Mouse (Mus musculus): ENCODE measurements at regions not wholly inside any gene's neighbourhood (a gene's known extent, or its start where the extent isn't known, plus 50 kb on each side); places are given as distances from the start of the nearest gene placed in this dataset.

DNA sequence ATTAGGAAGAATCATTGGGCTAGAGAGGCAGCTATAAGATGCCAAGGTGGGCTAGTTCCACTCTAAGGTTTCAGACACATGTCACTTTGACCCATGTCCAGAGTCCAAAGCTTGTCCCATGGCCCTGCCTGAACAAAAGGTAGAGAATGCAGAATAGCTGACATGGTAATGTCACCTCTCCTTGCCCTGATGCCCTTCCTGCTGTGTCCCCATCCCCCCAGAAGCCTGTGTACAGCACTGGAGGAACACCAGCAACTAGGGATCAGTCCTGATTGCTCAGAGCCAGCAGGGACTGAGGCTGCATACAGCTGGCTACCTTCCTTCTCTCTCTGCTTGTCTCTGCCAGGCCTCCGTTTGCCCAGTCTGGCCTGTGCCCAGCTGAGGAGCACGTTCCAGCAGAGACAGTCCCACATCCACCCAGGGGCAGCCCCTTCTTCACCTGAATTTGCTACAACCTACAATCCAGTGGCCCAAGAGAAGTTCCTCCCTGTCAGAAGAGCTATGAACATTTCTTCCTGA lies 61.7 kb upstream of the Otos start:
- TF ChIP-seq CTCF (IDR thresholded peaks at IDR 0.05; ENCODE audit: extremely low read depth, insufficient read depth, low read length) (no peak), POLR2A (IDR thresholded peaks at IDR 0.05; ENCODE audit: extremely low read depth, insufficient read depth, low read length) (no peak)
